Mouse (Mus musculus) neural tube, embryonic 12.5 days (tissue): ENCODE measurements around the gene Socs1. TPM values are rescaled to one million over a fixed set of nuclear protein-coding genes. Genes with fewer than 3 reads are reported as not detected.

ENCODE experiments used
- ATAC-seq: fragments of 200-750 bp; cut with Nextera tagmentation; 2 replicates; pipeline ENCODE4 v1.8.0; 2017; ENCODE audit warnings: low read depth, mild to moderate bottlenecking, moderate TSS enrichment, moderate library complexity; ENCODE audit not compliant: low FRiP score
- H3K27ac ChIP-seq: fragments of 300-500 bp; sonication (generic); 2 replicates; pipeline ENCODE4 v1.5.1; 2016
- H3K27me3 ChIP-seq: fragments of 300-500 bp; sonication (generic); replicated peaks from 2 replicates; pipeline ENCODE4 v1.6.1; 2016; ENCODE audit warnings: mild to moderate bottlenecking
- H3K36me3 ChIP-seq: fragments of 300-500 bp; sonication (generic); 2 replicates; pipeline ENCODE4 v1.6.1; 2016; ENCODE audit warnings: mild to moderate bottlenecking
- H3K4me1 ChIP-seq: fragments of 300-500 bp; sonication (generic); 2 replicates; pipeline ENCODE4 v1.6.1; 2016
- H3K4me2 ChIP-seq: fragments of 300-500 bp; sonication (generic); replicated peaks from 2 replicates; pipeline ENCODE4 v1.6.1; 2016; ENCODE audit warnings: mild to moderate bottlenecking
- H3K4me3 ChIP-seq: fragments of 300-500 bp; sonication (generic); 2 replicates; pipeline ENCODE4 v1.5.1; 2016
- H3K9ac ChIP-seq: fragments of 300-500 bp; sonication (generic); 2 replicates; pipeline ENCODE4 v1.6.1; 2016; ENCODE audit warnings: mild to moderate bottlenecking
- H3K9me3 ChIP-seq: fragments of 300-500 bp; sonication (generic); 2 replicates; pipeline ENCODE4 v1.6.1; 2016; ENCODE audit warnings: mild to moderate bottlenecking
- whole genome bisulfite sequencing: fragments of 180-500 bp; shearing (Covaris S2); methylation state at CpG from one replicate; pipeline ENCODE4 v1.1.7; 2016; 5-methylcytosine and 5-hydroxymethylcytosine counted together
- polyA plus RNA-seq: library from polyadenylated mRNA; unstranded; fragments of >200 nt; fragmentation: Nextera tagmentation; extraction: Ambion mirVana; gene quantifications from 2 replicates; pipeline ENCODE4 v1.2.1, GENCODE M21; 2016

Socs1 gene
- 3.0 and 3.6 TPM in 2 replicates for polyA plus RNA-seq

DNA sequence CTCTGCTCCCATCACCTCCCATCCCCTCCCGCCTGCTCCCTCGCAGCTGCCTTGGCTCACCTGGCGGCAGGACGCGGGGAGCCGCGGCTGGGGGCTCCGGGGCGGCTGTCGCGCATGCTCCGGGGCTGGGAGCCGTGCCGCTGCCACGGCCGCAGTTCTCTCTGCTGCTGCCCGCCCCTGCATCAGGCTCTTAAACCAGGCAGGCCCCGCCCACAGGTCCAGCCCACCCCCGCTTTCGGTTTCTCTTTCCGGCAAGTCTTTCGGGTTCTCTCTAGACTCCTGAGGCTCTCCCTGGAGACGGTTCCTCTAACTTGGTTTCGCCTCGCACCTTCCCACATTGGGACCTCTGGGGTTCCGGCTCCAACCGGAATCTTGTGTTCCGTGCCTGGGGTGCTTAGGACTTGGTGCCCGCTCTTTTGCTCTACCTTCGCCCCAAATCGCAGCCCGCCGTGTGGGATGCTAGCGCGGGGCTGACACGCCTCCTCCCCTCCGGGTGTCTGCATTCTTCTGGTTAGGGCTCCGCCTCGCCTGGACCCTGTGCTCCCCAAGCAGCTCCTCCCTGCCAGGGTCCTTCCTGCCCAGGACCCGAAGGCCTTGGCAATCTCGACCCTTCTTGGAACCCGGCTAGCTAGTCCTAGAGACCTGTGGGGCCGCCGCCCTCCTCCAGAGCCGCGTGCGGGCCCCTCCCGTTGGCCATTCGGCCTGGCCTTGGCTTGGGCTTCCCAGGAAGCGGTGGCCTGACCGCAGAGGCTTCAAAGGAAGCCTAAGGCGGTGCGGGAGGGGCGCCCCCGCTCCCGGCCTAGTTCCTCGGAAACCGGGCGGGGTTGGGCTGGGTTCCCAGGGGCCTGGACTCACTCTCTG lies at the start of gene Socs1:
Socs1 (minus strand) TSS at position 166 of the 861 bp plus-strand sequence.
- peak within 1 kb of the TSS; percentile 65 for H3K27ac ChIP-seq
- H3K36me3 ChIP-seq, result no peaks in the 10 kb centered on the region
- H3K4me1 ChIP-seq, result peaks cover 26% of the 10 kb centered on the region
- peak; percentile 86 for ATAC-seq
- peak within 1 kb of the TSS; percentile 68 for H3K4me3 ChIP-seq
- H3K9me3 ChIP-seq, result no peaks in the 10 kb centered on the region
- under 1% methylated on average over 59 of the region's 59 CpGs for WGBS
- H3K4me2 ChIP-seq, result peak within 1 kb of the TSS; percentile 99
- peak within 1 kb of the TSS; percentile 73 for H3K9ac ChIP-seq
- peaks cover 30% of the 10 kb centered on the region; the same call in 1 of the 2 replicates for H3K27me3 ChIP-seq

DNA sequence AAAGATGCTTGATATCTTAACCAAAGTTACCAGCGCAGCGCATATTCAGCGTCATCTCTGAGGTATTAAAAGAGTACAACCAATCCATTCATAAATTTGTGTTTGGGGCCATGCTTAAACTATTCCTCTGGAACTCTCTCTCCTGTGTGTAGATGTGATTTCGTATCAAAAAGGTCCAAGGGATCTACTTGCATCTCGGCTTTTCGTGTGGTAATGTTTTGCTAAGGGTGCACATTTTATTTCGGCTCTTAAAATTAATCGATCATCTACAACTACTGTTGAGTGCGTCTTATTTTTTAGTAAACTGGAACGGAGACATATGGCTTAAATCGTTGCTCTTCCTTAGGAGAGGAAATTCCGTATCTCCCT lies 49.2 kb upstream of the Socs1 start:
- Histone ChIP-seq H3K4me2 (peak overlapping the region; percentile 99), H3K9ac (no peak overlapping the region), H3K4me3 (peak overlapping the region; percentile 81), H3K36me3 (no peaks in the 10 kb centered on the region), H3K27ac (no peak overlapping the region), H3K4me1 (peaks cover 8% of the 10 kb centered on the region; the same call in 1 of the 2 replicates), H3K27me3 (no peaks in the 10 kb centered on the region), H3K9me3 (no peaks in the 10 kb centered on the region)
- no peak; the same call in 1 of the 2 replicates for ATAC-seq
- 15% methylated on average over 12 of the region's 12 CpGs for WGBS

- Histone ChIP-seq H3K9me3 (no peaks in the 10 kb centered on the region), H3K4me3 (no peak overlapping the region), H3K4me2 (no peak overlapping the region), H3K36me3 (no peaks in the 10 kb centered on the region), H3K27me3 (no peaks in the 10 kb centered on the region), H3K4me1 (no peaks in the 10 kb centered on the region), H3K9ac (no peak overlapping the region), H3K27ac (no peak overlapping the region)
- no peak for ATAC-seq
- 75% methylated on average over 4 of the region's 4 CpGs for WGBS
Measured at GRCm38 (mm10) chr16:10828461-10828805, 43.1 kb upstream of the Socs1 start.

DNA sequence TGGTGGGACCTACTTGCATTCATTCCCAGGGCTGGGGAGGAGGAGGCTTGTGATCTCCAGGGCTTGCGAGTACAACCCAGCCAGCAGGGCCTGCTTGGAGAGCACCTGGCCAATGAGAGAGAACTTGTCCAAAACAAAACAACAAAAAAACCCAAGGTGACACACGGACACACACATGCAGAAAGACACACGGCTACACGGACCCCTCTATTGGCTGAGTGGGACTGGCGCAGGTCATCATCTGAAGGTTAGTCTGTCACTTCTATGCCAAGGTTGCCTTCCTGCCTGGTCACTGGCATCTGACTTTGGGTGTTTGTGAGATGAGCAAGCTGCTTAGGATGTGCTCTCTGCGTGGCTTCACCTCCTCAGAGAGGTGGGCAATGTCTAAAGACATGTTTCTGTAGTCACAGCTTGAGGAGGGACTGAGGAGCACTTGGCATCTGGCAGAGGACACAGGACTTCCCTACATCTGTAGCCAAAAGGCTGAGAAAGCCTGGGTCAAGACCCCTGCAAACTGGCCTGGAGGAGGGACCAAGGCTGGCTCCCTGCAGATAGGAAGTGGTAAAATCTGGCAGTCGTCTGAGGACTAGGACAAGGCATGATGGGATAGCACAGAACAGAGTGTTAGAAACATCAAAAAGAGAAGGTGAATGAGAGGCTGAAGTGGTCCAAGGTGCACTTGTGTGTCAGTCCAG lies 42.6 kb upstream of the Socs1 start:
- Histone ChIP-seq H3K9ac (no peak overlapping the region), H3K27ac (no peak overlapping the region), H3K4me3 (no peak overlapping the region), H3K9me3 (no peaks in the 10 kb centered on the region), H3K36me3 (no peaks in the 10 kb centered on the region), H3K4me2 (no peak overlapping the region), H3K27me3 (no peaks in the 10 kb centered on the region), H3K4me1 (no peaks in the 10 kb centered on the region)
- no peak for ATAC-seq
- 84% methylated on average over 7 of the region's 7 CpGs for WGBS

DNA sequence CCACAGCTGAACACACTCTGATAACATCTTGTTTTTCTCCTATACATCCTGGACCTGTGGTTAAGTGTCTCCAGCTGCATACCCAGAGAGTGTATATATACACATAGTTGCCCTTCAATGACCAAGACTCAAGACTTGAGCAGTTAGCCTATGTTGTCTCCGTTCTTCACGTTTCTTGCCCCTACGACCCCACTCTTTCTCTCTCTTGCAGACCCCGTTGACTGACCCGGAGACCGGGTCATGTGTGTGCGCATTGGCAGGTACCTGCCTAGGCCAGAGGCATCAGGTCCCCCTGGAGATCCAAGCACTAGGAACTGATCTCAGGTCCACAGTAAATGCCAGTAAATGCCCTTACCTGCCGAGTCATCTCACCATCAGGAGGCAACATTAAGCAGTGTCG lies 41.9 kb upstream of the Socs1 start:
- no peak overlapping the region for H3K9ac ChIP-seq
- no peak overlapping the region for H3K27ac ChIP-seq
- H3K4me3 ChIP-seq, result no peak overlapping the region
- H3K9me3 ChIP-seq, result no peaks in the 10 kb centered on the region
- no peaks in the 10 kb centered on the region for H3K4me1 ChIP-seq
- WGBS, result 90% methylated on average over 9 of the region's 9 CpGs
- H3K4me2 ChIP-seq, result no peak overlapping the region
- H3K27me3 ChIP-seq, result no peaks in the 10 kb centered on the region
- no peaks in the 10 kb centered on the region for H3K36me3 ChIP-seq
- no peak for ATAC-seq

GRCm38 (mm10) chr16:10825840-10826239 lies 40.5 kb upstream of the Socs1 start:
- Histone ChIP-seq H3K36me3 (no peaks in the 10 kb centered on the region), H3K27me3 (no peaks in the 10 kb centered on the region), H3K4me2 (no peak overlapping the region), H3K4me3 (no peak overlapping the region), H3K9ac (no peak overlapping the region), H3K27ac (no peak overlapping the region), H3K4me1 (no peaks in the 10 kb centered on the region), H3K9me3 (no peaks in the 10 kb centered on the region)
- ATAC-seq, result no peak
- WGBS, result 92% methylated on average over 4 of the region's 4 CpGs

- 83% methylated on average over 1 of the region's 1 CpGs for WGBS
- Histone ChIP-seq H3K4me1 (no peaks in the 10 kb centered on the region), H3K27me3 (no peaks in the 10 kb centered on the region), H3K27ac (no peak overlapping the region), H3K36me3 (no peaks in the 10 kb centered on the region), H3K4me2 (no peak overlapping the region), H3K4me3 (no peak overlapping the region), H3K9ac (no peak overlapping the region), H3K9me3 (no peaks in the 10 kb centered on the region)
- ATAC-seq, result no peak
Measured at GRCm38 (mm10) chr16:10824536-10824935, 39.2 kb upstream of the Socs1 start.

DNA sequence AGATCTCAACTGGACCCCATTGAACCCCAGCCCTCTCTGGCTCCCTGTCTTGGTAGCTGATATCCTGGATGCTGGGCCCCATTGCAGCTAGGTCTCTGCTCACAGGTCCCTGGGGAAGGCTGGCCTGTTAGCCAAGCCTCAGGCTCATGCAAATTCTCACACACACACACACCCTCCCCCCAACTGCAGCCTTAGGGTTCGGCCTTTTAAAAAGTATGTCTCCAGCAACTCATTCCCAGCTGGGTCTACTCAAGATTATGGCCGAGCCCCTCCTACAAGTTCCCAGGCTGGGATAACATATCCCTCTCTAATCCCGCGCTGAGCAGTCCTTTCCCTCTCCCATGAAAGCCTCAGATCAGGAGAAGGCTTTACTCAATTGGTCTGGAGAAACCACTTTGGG lies 36.1 kb upstream of the Socs1 start:
- Histone ChIP-seq H3K4me3 (no peak overlapping the region), H3K4me1 (no peaks in the 10 kb centered on the region), H3K27ac (no peak overlapping the region), H3K36me3 (no peaks in the 10 kb centered on the region), H3K9me3 (no peaks in the 10 kb centered on the region), H3K27me3 (no peaks in the 10 kb centered on the region), H3K9ac (no peak overlapping the region), H3K4me2 (no peak overlapping the region)
- no peak for ATAC-seq
- WGBS, result 68% methylated on average over 4 of the region's 4 CpGs

- H3K9me3 ChIP-seq, result no peaks in the 10 kb centered on the region
- no peak overlapping the region for H3K27ac ChIP-seq
- WGBS, result 72% methylated on average over 3 of the region's 3 CpGs
- no peaks in the 10 kb centered on the region for H3K36me3 ChIP-seq
- no peak for ATAC-seq
- no peak overlapping the region for H3K4me3 ChIP-seq
- H3K4me1 ChIP-seq, result no peaks in the 10 kb centered on the region
- no peak overlapping the region for H3K4me2 ChIP-seq
- no peak overlapping the region for H3K9ac ChIP-seq
- no peaks in the 10 kb centered on the region for H3K27me3 ChIP-seq
Measured at GRCm38 (mm10) chr16:10819966-10820365, 34.6 kb upstream of the Socs1 start.

- Histone ChIP-seq H3K9me3 (no peaks in the 10 kb centered on the region), H3K27me3 (no peaks in the 10 kb centered on the region), H3K4me1 (no peaks in the 10 kb centered on the region), H3K27ac (no peak overlapping the region), H3K9ac (no peak overlapping the region), H3K4me2 (no peak overlapping the region), H3K4me3 (no peak overlapping the region), H3K36me3 (no peaks in the 10 kb centered on the region)
- WGBS, result 88% methylated on average over 4 of the region's 4 CpGs
- ATAC-seq, result no peak
Measured at GRCm38 (mm10) chr16:10818579-10819135, 33.3 kb upstream of the Socs1 start.

DNA sequence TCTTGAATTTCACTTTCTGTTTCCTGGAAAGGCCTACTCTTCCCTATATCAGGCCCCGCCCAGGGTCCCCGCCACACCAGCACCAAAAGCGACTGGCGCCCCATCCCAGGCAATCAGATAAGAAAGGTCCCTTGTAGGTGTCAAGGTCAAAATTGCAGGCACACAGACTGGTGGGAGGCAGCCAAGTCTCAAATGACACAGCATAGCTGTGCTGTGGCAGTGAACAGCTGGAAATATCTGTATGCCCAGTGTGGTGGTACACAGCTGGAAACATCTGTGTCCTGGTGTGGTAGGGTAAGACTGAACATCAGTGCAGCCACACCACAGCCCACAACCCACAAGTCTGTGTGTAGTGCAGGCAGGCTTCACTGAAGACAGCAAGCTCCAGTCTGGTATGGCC lies 29.5 kb upstream of the Socs1 start:
- 94% methylated on average over 4 of the region's 4 CpGs for WGBS
- no peak overlapping the region for H3K4me2 ChIP-seq
- no peak for ATAC-seq

GRCm38 (mm10) chr16:10813726-10814125 lies 28.4 kb upstream of the Socs1 start:
- H3K4me1 ChIP-seq, result no peaks in the 10 kb centered on the region
- ATAC-seq, result no peak
- H3K4me2 ChIP-seq, result no peak overlapping the region
- 82% methylated on average over 4 of the region's 4 CpGs for WGBS
- H3K4me3 ChIP-seq, result no peak overlapping the region
- H3K9me3 ChIP-seq, result no peaks in the 10 kb centered on the region
- no peak overlapping the region for H3K27ac ChIP-seq
- H3K9ac ChIP-seq, result no peak overlapping the region
- no peaks in the 10 kb centered on the region for H3K36me3 ChIP-seq
- H3K27me3 ChIP-seq, result no peaks in the 10 kb centered on the region

More for the DNA sequence above, 29.5 kb upstream of the Socs1 start:
- no peak overlapping the region for H3K9ac ChIP-seq
- H3K9me3 ChIP-seq, result no peaks in the 10 kb centered on the region
- no peak overlapping the region for H3K4me3 ChIP-seq
- H3K27ac ChIP-seq, result no peak overlapping the region
- no peaks in the 10 kb centered on the region for H3K27me3 ChIP-seq
- no peaks in the 10 kb centered on the region for H3K36me3 ChIP-seq
- H3K4me1 ChIP-seq, result no peaks in the 10 kb centered on the region
